Mouse (Mus musculus) effector memory CD4-positive, alpha-beta T cell, adult 7 months (primary cell): Measurements from ENCODE around the gene Clnk. TPM values are rescaled to one million over a fixed set of nuclear protein-coding genes. Genes with fewer than 3 reads are reported as not detected.

Experiments used
- polyA plus RNA-seq: library from polyadenylated mRNA; unstranded; fragments of 100-300 nt; shearing (Covaris generic); gene quantifications from one replicate; pipeline ENCODE4 v1.2.1, GENCODE M21; 2017

Gene Clnk
- polyA plus RNA-seq: not detected

GRCm38 (mm10) chr5:38876622-38877021 lies at the start of gene Clnk:
TSS of gene Clnk (minus strand) at chr5:38876812.

GRCm38 (mm10) chr5:38684164-38684911 lies 192.3 kb downstream of the Clnk start, which contains the start of gene Zfp518b:
TSS of gene Zfp518b (minus strand) at chr5:38684826.

Other genes with a start within 250 kb of the Clnk start
- gene Zfp518b, start 192.0 kb downstream of the Clnk start, polyA plus RNA-seq: 0.44 TPM